Mouse (Mus musculus) neural tube, embryonic 11.5 days (tissue): ENCODE results near the gene Mid1. TPM values are rescaled to one million over a fixed set of nuclear protein-coding genes. Genes with fewer than 3 reads are reported as not detected.
"Not testable (repeated sequence)": the region's sequence is repeated elsewhere in the genome, so short reads cannot be mapped to it uniquely, and the experiment has no call there.

Experiments used
- ATAC-seq: fragments of 200-750 bp; cut with Nextera tagmentation; 2 replicates; pipeline ENCODE4 v1.8.0; 2017; ENCODE audit warnings: moderate number of reproducible peaks, mild to moderate bottlenecking, moderate TSS enrichment, moderate library complexity; ENCODE audit not compliant: insufficient read depth, low FRiP score, low TSS enrichment
- DNase-seq: peaks from one replicate; pipeline ENCODE4 v3.0.0-alpha.2; 2015; ENCODE audit warnings: low spot score
- H3K27ac ChIP-seq: fragments of 300-500 bp; sonication (generic); 2 replicates; pipeline ENCODE4 v1.5.1; 2014; ENCODE audit warnings: low read depth, mild to moderate bottlenecking, low read length
- H3K27me3 ChIP-seq: fragments of 300-500 bp; sonication (generic); 2 replicates; pipeline ENCODE4 v1.6.1; 2014; ENCODE audit warnings: mild to moderate bottlenecking, low read length, mixed read lengths; ENCODE audit not compliant: control insufficient read depth, insufficient read depth
- H3K36me3 ChIP-seq: fragments of 300-500 bp; sonication (generic); 2 replicates; pipeline ENCODE4 v1.6.1; 2014; ENCODE audit warnings: mild to moderate bottlenecking, low read length, moderate library complexity, mixed read lengths; ENCODE audit not compliant: control insufficient read depth, insufficient read depth
- H3K4me1 ChIP-seq: fragments of 300-500 bp; sonication (generic); 2 replicates; pipeline ENCODE4 v1.6.1; 2014; ENCODE audit warnings: low read length, mixed read lengths; ENCODE audit not compliant: control insufficient read depth, insufficient read depth
- H3K4me2 ChIP-seq: fragments of 300-500 bp; sonication (generic); 2 replicates; pipeline ENCODE4 v1.6.1; 2014; ENCODE audit warnings: low read depth, mild to moderate bottlenecking, moderate library complexity
- H3K4me3 ChIP-seq: fragments of 300-500 bp; sonication (generic); 2 replicates; pipeline ENCODE4 v1.5.1; 2014; ENCODE audit warnings: low read depth, low read length
- H3K9ac ChIP-seq: fragments of 300-500 bp; sonication (generic); 2 replicates; pipeline ENCODE4 v1.6.1; 2014; ENCODE audit warnings: mild to moderate bottlenecking, low read length
- H3K9me3 ChIP-seq: fragments of 300-500 bp; sonication (generic); 2 replicates; pipeline ENCODE4 v1.6.1; 2016; ENCODE audit warnings: low read length; ENCODE audit not compliant: control insufficient read depth
- WGBS: fragments of 180-500 bp; shearing (Covaris S2); extraction: QIAGEN DNeasy Blood & Tissue Kit; methylation state at CpG from one replicate; pipeline ENCODE4 v1.1.7; 2014; 5-methylcytosine and 5-hydroxymethylcytosine counted together
- polyA plus RNA-seq: library from polyadenylated mRNA; unstranded; fragments of >200 nt; fragmentation: Nextera tagmentation; extraction: Ambion mirVana; gene quantifications from 2 replicates; pipeline ENCODE4 v1.2.1, GENCODE M21; 2014

The Mid1 gene
- polyA plus RNA-seq, 1 experiment from 2014 or later, result 9.9 TPM

GRCm38 (mm10) chrX:169992951-169993547 is 308.1 kb downstream of the Mid1 start:
- H3K9ac ChIP-seq, H3K27ac ChIP-seq, H3K4me1 ChIP-seq, H3K4me2 ChIP-seq, DNase-seq, H3K4me3 ChIP-seq, H3K27me3 ChIP-seq, ATAC-seq: not testable (repeated sequence)
- 53% methylated on average over 5 of the region's 8 CpGs for WGBS
- Histone ChIP-seq H3K9me3 (peaks cover 33% of the 10 kb centered on the region), H3K36me3 (peaks cover 22% of the 10 kb centered on the region)

GRCm38 (mm10) chrX:169994011-169994865 is 309.2 kb downstream of the Mid1 start:
- Histone ChIP-seq H3K36me3 (peaks cover 13% of the 10 kb centered on the region), H3K9me3 (peaks cover 23% of the 10 kb centered on the region)
- not testable (repeated sequence) for DNase-seq, H3K4me2 ChIP-seq, H3K27ac ChIP-seq, H3K27me3 ChIP-seq, H3K4me1 ChIP-seq, ATAC-seq, H3K4me3 ChIP-seq, H3K9ac ChIP-seq
- WGBS, result 13% methylated on average over 1 of the region's 33 CpGs

- H3K27ac ChIP-seq, H3K4me2 ChIP-seq, H3K36me3 ChIP-seq, ATAC-seq, H3K9ac ChIP-seq, H3K4me3 ChIP-seq, H3K27me3 ChIP-seq, H3K4me1 ChIP-seq: not testable (repeated sequence)
- 33% methylated on average over 2 of the region's 2 CpGs for WGBS
- peaks cover 16% of the 10 kb centered on the region for H3K9me3 ChIP-seq
- DNase-seq, result peak; percentile 12
Measured at GRCm38 (mm10) chrX:169994866-169995711, 310.1 kb downstream of the Mid1 start.

- not testable (repeated sequence) for H3K4me3 ChIP-seq, H3K27ac ChIP-seq, H3K9ac ChIP-seq, H3K36me3 ChIP-seq, H3K27me3 ChIP-seq, H3K4me1 ChIP-seq, DNase-seq, ATAC-seq, H3K4me2 ChIP-seq
- 29% methylated on average over 1 of the region's 17 CpGs for WGBS
- H3K9me3 ChIP-seq, result peaks cover 12% of the 10 kb centered on the region
Measured at GRCm38 (mm10) chrX:169995909-169996521, 311.0 kb downstream of the Mid1 start.

- not testable (repeated sequence) for ATAC-seq, H3K9ac ChIP-seq, H3K27ac ChIP-seq, H3K4me2 ChIP-seq, DNase-seq, H3K4me1 ChIP-seq, H3K4me3 ChIP-seq, H3K36me3 ChIP-seq, H3K27me3 ChIP-seq
- WGBS, result no CpG with 5 or more reads among the region's 46 CpGs
- H3K9me3 ChIP-seq, result peaks cover 12% of the 10 kb centered on the region
Measured at GRCm38 (mm10) chrX:169996926-169997325, 311.9 kb downstream of the Mid1 start.

- ATAC-seq, result peak; percentile 8; the same call in 1 of the 2 replicates
- peak overlapping the region; percentile 63 for H3K4me2 ChIP-seq
- peak overlapping the region; percentile 22; the same call in 1 of the 2 replicates for H3K9ac ChIP-seq
Measured at GRCm38 (mm10) chrX:169997456-169997853, 312.5 kb downstream of the Mid1 start.

GRCm38 (mm10) chrX:169997854-169998456 is 313.0 kb downstream of the Mid1 start:
- H3K36me3 ChIP-seq, H3K4me1 ChIP-seq, H3K9me3 ChIP-seq, H3K9ac ChIP-seq, H3K27me3 ChIP-seq: not testable (repeated sequence)
- peak; percentile 50 for DNase-seq
- peak; percentile 92 for ATAC-seq
- peak overlapping the region; percentile 82 for H3K27ac ChIP-seq
- peak overlapping the region; percentile 63 for H3K4me2 ChIP-seq
- WGBS, result 20% methylated on average over 16 of the region's 37 CpGs
- peak overlapping the region; percentile 31 for H3K4me3 ChIP-seq

More at GRCm38 (mm10) chrX:169997456-169997853, 312.5 kb downstream of the Mid1 start:
- peak overlapping the region; percentile 82 for H3K27ac ChIP-seq
- H3K4me1 ChIP-seq, DNase-seq, H3K27me3 ChIP-seq, H3K36me3 ChIP-seq: not testable (repeated sequence)
- peaks cover 10% of the 10 kb centered on the region for H3K9me3 ChIP-seq
- peak overlapping the region; percentile 31 for H3K4me3 ChIP-seq
- WGBS, result 27% methylated on average over 27 of the region's 40 CpGs
